Mouse (Mus musculus): ENCODE measurements at regions not wholly inside any gene's neighbourhood (a gene's known extent, or its start where the extent isn't known, plus 50 kb on each side); places are given as distances from the start of the nearest gene placed in this dataset.

DNA sequence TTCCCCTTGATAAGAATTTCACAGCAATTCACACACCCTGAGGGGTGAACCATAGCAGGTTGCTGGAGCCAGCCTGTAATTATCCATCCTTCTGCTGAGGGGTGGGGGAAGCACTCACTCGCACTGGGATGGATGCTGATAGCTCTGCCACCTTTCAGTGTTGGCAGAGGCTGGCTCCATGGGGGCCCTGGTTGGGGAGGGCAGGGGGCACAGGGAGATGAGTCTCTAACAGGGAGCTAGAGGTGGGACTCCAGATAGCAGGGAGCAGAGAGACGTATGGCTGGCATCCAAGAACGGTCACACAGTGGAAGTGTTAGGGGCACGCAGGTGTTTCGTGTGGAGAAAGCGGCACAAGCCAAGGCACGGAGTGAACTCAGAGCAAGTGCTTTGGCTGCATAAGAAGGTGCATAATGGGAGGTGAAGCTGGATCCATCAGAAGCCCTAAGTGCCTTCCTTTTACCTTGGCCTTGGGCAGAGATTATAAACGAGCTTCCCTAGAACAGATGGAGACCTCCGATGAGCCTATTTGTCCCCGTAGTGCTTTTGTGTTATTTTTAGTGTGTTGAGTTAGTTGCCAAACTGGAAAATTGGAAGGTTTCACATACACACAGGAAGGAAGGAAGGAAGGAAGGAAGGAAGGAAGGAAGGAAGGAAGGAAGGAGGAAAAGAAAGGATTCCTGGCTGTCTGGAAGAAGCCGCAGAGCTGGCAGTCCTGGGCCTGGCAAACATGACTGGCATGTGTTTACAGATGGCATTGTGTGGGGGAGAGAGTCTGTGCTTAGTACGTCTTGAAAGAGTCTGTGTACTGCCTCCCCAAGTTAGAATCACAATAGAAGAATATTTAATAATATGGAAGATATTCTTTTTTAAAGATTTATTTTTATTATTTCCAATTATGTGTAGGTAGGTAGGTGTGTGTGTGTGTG, 108.6 kb upstream of the Aldh1b1 start:
- no peaks in the 10 kb centered on the region for H3K27me3 ChIP-seq (replicated peaks; ENCODE audit: control insufficient read depth, insufficient read depth, low read length)
- H3K36me3 ChIP-seq (ENCODE audit: control insufficient read depth, insufficient read depth, low read length), result no peaks in the 10 kb centered on the region
- 0 out of 2 replicates have a peak overlapping the region, but pooled peaks have one; percentile 38 for H3K9ac ChIP-seq (ENCODE audit: low read length)
- WGBS, result 36% methylated on average over 12 of the region's 12 CpGs
- peak; percentile 85 for DNase-seq (ENCODE audit: low spot score)
- peak; percentile 92 for ATAC-seq
- peak overlapping the region; percentile 14; the same call in 1 of the 2 replicates for H3K4me2 ChIP-seq (ENCODE audit: low read length)
- peaks cover 31% of the 10 kb centered on the region for H3K4me1 ChIP-seq (ENCODE audit: control insufficient read depth, insufficient read depth, low read length)
- H3K9me3 ChIP-seq (replicated peaks; ENCODE audit: control insufficient read depth, low read length), result no peaks in the 10 kb centered on the region
- H3K27ac ChIP-seq (ENCODE audit: low read depth, low read length), result peak overlapping the region; percentile 93
- H3K4me3 ChIP-seq (ENCODE audit: low read depth, low read length), result no peak overlapping the region

DNA sequence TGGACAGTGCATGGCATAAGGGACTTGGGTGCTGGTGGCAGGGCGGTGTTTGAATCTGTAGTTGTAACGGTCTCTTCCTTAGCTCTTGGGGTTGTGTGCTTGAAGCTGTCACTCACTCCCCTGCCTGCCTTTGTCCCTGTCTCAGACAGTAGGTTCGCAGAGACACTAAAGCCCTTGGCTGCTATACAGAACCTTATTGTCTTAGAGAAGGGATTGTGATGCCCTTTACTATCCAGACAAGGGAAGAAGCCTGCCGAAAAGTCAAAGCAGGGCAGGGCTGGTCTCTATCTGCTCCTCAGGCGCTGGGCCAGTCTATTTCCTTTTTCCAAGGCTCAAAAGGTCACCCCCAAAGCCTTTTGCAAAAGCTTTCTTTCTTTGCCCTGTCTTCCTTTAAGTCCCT, 109.2 kb upstream of the Aldh1b1 start:
- DNase-seq (ENCODE audit: low spot score), result peak; percentile 44
- Histone ChIP-seq H3K36me3 (ENCODE audit: control insufficient read depth, insufficient read depth, low read length) (no peaks in the 10 kb centered on the region), H3K27ac (ENCODE audit: low read depth, low read length) (peak overlapping the region; percentile 93), H3K9me3 (replicated peaks; ENCODE audit: control insufficient read depth, low read length) (no peaks in the 10 kb centered on the region), H3K4me2 (ENCODE audit: low read length) (peak overlapping the region; percentile 14; the same call in 1 of the 2 replicates), H3K4me1 (ENCODE audit: control insufficient read depth, insufficient read depth, low read length) (peaks cover 31% of the 10 kb centered on the region), H3K4me3 (ENCODE audit: low read depth, low read length) (no peak overlapping the region), H3K9ac (ENCODE audit: low read length) (peak overlapping the region; percentile 38; the same call in 1 of the 2 replicates), H3K27me3 (replicated peaks; ENCODE audit: control insufficient read depth, insufficient read depth, low read length) (no peaks in the 10 kb centered on the region)
- peak; percentile 42 for ATAC-seq
- WGBS, result 17% methylated on average over 5 of the region's 5 CpGs

DNA sequence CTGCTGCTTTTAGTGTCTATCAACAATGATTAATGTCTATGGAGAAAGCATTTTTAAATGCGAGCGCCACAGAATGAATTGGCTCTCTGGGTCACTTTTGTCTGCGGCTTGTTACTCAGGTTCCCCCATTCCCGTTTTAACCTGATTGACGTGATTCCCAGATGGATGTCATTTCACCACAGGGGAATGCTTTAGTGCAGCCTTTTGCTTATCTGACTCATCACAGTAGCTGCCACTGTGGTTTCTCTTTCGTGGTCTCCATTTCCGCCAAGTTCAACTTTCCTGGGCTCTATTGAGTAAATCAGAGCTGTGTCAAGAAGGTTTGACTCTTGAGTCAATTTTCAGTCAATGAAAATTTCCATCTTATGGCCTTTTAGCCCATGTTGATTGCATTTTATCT, 110.6 kb upstream of the Aldh1b1 start:
- WGBS, result 53% methylated on average over 7 of the region's 7 CpGs

DNA sequence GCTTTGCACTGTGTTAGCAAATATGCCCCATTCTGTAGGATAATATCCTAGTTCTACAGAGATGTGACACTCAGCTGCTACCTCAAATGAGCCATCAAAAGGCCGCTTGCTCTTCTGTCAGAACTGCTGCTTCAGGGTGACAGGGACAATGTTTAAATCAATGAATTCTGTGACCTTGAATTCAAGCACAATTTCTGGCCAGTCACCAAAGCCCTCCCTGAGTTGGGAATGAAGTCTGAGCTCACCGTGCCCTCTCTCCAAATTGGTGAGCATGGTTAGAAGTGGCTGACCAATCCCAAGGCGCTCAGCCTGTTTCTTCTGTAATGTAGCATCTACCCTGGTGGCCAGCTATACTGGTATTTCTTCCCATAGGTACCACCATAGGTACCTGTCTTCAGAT, 113.8 kb upstream of the Aldh1b1 start:
- Histone ChIP-seq H3K9me3 (replicated peaks; ENCODE audit: control insufficient read depth, low read length) (no peaks in the 10 kb centered on the region), H3K27me3 (replicated peaks; ENCODE audit: control insufficient read depth, insufficient read depth, low read length) (no peaks in the 10 kb centered on the region), H3K9ac (ENCODE audit: low read length) (no peak overlapping the region), H3K4me3 (ENCODE audit: low read depth, low read length) (no peak overlapping the region), H3K36me3 (ENCODE audit: control insufficient read depth, insufficient read depth, low read length) (no peaks in the 10 kb centered on the region), H3K4me2 (ENCODE audit: low read length) (no peak overlapping the region), H3K4me1 (ENCODE audit: control insufficient read depth, insufficient read depth, low read length) (peaks cover 23% of the 10 kb centered on the region), H3K27ac (ENCODE audit: low read depth, low read length) (no peak overlapping the region)
- 86% methylated on average over 3 of the region's 3 CpGs for WGBS
- ATAC-seq (no peak), DNase-seq (ENCODE audit: low spot score) (no peak)

More for the DNA sequence above, 110.6 kb upstream of the Aldh1b1 start:
- no peak overlapping the region for H3K4me3 ChIP-seq (ENCODE audit: low read depth, low read length)
- no peaks in the 10 kb centered on the region for H3K27me3 ChIP-seq (replicated peaks; ENCODE audit: control insufficient read depth, insufficient read depth, low read length)
- H3K4me2 ChIP-seq (ENCODE audit: low read length), result no peak overlapping the region
- peaks cover 31% of the 10 kb centered on the region for H3K4me1 ChIP-seq (ENCODE audit: control insufficient read depth, insufficient read depth, low read length)
- H3K27ac ChIP-seq (ENCODE audit: low read depth, low read length), result no peak overlapping the region
- H3K9me3 ChIP-seq (replicated peaks; ENCODE audit: control insufficient read depth, low read length), result no peaks in the 10 kb centered on the region
- DNase-seq (ENCODE audit: low spot score) (no peak), ATAC-seq (no peak)
- no peaks in the 10 kb centered on the region for H3K36me3 ChIP-seq (ENCODE audit: control insufficient read depth, insufficient read depth, low read length)
- H3K9ac ChIP-seq (ENCODE audit: low read length), result no peak overlapping the region

GRCm38 (mm10) chr4:45683205-45683604, 115.6 kb upstream of the Aldh1b1 start:
- H3K9me3 ChIP-seq (replicated peaks; ENCODE audit: control insufficient read depth, low read length), result no peaks in the 10 kb centered on the region
- H3K27me3 ChIP-seq (replicated peaks; ENCODE audit: control insufficient read depth, insufficient read depth, low read length), result no peaks in the 10 kb centered on the region
- no peak for ATAC-seq
- H3K9ac ChIP-seq (ENCODE audit: low read length), result no peak overlapping the region
- DNase-seq (ENCODE audit: low spot score), result no peak
- 84% methylated on average over 3 of the region's 3 CpGs for WGBS
- no peak overlapping the region for H3K4me2 ChIP-seq (ENCODE audit: low read length)
- H3K4me1 ChIP-seq (ENCODE audit: control insufficient read depth, insufficient read depth, low read length), result peaks cover 8% of the 10 kb centered on the region; the same call in 1 of the 2 replicates
- H3K36me3 ChIP-seq (ENCODE audit: control insufficient read depth, insufficient read depth, low read length), result no peaks in the 10 kb centered on the region
- no peak overlapping the region for H3K27ac ChIP-seq (ENCODE audit: low read depth, low read length)
- H3K4me3 ChIP-seq (ENCODE audit: low read depth, low read length), result no peak overlapping the region

- H3K27ac ChIP-seq (ENCODE audit: low read depth, low read length), result no peak overlapping the region
- H3K4me3 ChIP-seq (ENCODE audit: low read depth, low read length), result no peak overlapping the region
- WGBS, result 92% methylated on average over 8 of the region's 8 CpGs
- H3K4me1 ChIP-seq (ENCODE audit: control insufficient read depth, insufficient read depth, low read length), result peaks cover 4% of the 10 kb centered on the region; the same call in 1 of the 2 replicates
- DNase-seq (ENCODE audit: low spot score) (no peak), ATAC-seq (no peak)
- no peaks in the 10 kb centered on the region for H3K27me3 ChIP-seq (replicated peaks; ENCODE audit: control insufficient read depth, insufficient read depth, low read length)
- no peaks in the 10 kb centered on the region for H3K36me3 ChIP-seq (ENCODE audit: control insufficient read depth, insufficient read depth, low read length)
- no peak overlapping the region for H3K9ac ChIP-seq (ENCODE audit: low read length)
- H3K9me3 ChIP-seq (replicated peaks; ENCODE audit: control insufficient read depth, low read length), result no peaks in the 10 kb centered on the region
- no peak overlapping the region for H3K4me2 ChIP-seq (ENCODE audit: low read length)
Measured at GRCm38 (mm10) chr4:45682746-45683145, 116.1 kb upstream of the Aldh1b1 start.

DNA sequence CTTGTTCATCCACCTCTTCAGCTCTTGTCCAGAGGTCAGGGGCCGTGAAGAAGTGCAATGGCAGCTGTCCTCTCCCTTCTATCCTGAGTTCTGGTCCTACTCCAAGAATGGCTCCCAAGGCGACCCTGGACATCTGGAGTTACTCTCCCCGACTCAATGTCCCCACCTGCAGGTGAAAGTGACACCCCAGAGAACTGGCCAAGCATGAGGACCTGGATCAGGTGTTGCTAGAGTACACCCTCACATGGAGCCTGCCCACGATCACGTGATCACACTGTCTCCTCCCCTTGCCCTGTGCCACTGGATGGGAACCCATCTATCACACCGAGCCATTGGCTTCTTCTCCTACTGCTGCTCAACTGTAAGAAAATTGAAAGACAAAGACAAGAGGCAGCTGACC, 122.7 kb upstream of the Aldh1b1 start:
- Histone ChIP-seq H3K4me3 (ENCODE audit: low read depth, low read length) (no peak overlapping the region), H3K9me3 (replicated peaks; ENCODE audit: control insufficient read depth, low read length) (no peaks in the 10 kb centered on the region), H3K27ac (ENCODE audit: low read depth, low read length) (no peak overlapping the region), H3K4me1 (ENCODE audit: control insufficient read depth, insufficient read depth, low read length) (peaks cover 21% of the 10 kb centered on the region), H3K4me2 (ENCODE audit: low read length) (no peak overlapping the region), H3K36me3 (ENCODE audit: control insufficient read depth, insufficient read depth, low read length) (no peaks in the 10 kb centered on the region), H3K9ac (ENCODE audit: low read length) (no peak overlapping the region), H3K27me3 (replicated peaks; ENCODE audit: control insufficient read depth, insufficient read depth, low read length) (no peaks in the 10 kb centered on the region)
- DNase-seq (ENCODE audit: low spot score), result no peak
- WGBS, result 71% methylated on average over 6 of the region's 6 CpGs
- ATAC-seq, result no peak

GRCm38 (mm10) chr4:45674291-45674690, 124.5 kb upstream of the Aldh1b1 start:
- DNase-seq (ENCODE audit: low spot score), result no peak
- 85% methylated on average over 10 of the region's 10 CpGs for WGBS

More at GRCm38 (mm10) chr4:45674291-45674690, 124.5 kb upstream of the Aldh1b1 start:
- Histone ChIP-seq H3K27me3 (replicated peaks; ENCODE audit: control insufficient read depth, insufficient read depth, low read length) (no peaks in the 10 kb centered on the region), H3K4me2 (ENCODE audit: low read length) (no peak overlapping the region), H3K4me3 (ENCODE audit: low read depth, low read length) (no peak overlapping the region), H3K27ac (ENCODE audit: low read depth, low read length) (no peak overlapping the region; the same call in 1 of the 2 replicates), H3K9ac (ENCODE audit: low read length) (no peak overlapping the region), H3K9me3 (replicated peaks; ENCODE audit: control insufficient read depth, low read length) (no peaks in the 10 kb centered on the region), H3K4me1 (ENCODE audit: control insufficient read depth, insufficient read depth, low read length) (peaks cover 21% of the 10 kb centered on the region), H3K36me3 (ENCODE audit: control insufficient read depth, insufficient read depth, low read length) (no peaks in the 10 kb centered on the region)
- ATAC-seq, result no peak
